30 mouse cellular contexts compared by ENCODE assay signal in the genomic region with DNA sequence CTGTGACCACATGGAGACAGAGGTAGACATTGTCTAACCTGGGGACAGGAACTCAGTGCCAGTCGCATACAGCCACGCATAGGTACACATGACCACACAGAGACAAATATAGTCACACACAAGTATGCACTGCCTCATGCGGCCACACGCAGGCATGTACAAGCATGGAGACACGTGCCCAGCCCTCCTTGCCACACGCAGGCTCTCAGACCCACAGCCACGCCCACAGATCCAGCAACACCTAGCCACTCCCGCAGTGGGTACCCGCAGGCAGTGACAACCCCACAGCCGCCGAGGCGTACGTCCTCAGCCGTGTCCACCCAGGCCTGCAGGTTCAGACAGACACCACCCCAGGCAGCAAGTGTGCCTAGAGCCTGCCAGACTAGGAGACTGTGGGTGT. TPM values are rescaled to one million over a fixed set of nuclear protein-coding genes. Genes with fewer than 3 reads are reported as not detected.
DNase-seq lines count a peak whose midpoint lies in the region; ATAC-seq lines count a peak whose summit lies in the region.
"Had no signal": no experiment of that assay in that cellular context is flagged by ENCODE, and none has a peak within 500 bp of the region (broad histone marks: within the 10 kb centered on the region; RNA-seq: fewer than 3 reads in every experiment).

No protein-coding gene starts in this region.

- no peak overlapping the region for H3K4me2 ChIP-seq in embryonic facial prominence, embryonic 14.5 days (ENCODE audit: low read depth, low read length)
- no peak overlapping the region for H3K4me2 ChIP-seq in lung, embryonic 16.5 days (ENCODE audit: low read depth, low read length)
- no peak overlapping the region for H3K4me2 ChIP-seq in stomach, embryonic 16.5 days (ENCODE audit: low read depth, low read length)
- H3K4me2 ChIP-seq: forebrain, embryonic 13.5 days; heart, embryonic 15.5 days; midbrain, embryonic 15.5 days had no signal

- no peak overlapping the region for H3K9ac ChIP-seq in embryonic facial prominence, embryonic 14.5 days (ENCODE audit: low read depth, low read length)
- H3K9ac ChIP-seq in lung, embryonic 16.5 days (ENCODE audit: low read length), result no peak overlapping the region
- no peak overlapping the region for H3K9ac ChIP-seq in stomach, embryonic 16.5 days (ENCODE audit: low read length)
- H3K9ac ChIP-seq: forebrain, embryonic 13.5 days; heart, embryonic 15.5 days; liver, embryonic 14.5 days; midbrain, embryonic 15.5 days had no signal

- no peaks in the 10 kb centered on the region for H3K4me1 ChIP-seq in embryonic facial prominence, embryonic 14.5 days (ENCODE audit: control insufficient read depth, insufficient read depth, low read length)
- H3K4me1 ChIP-seq in embryonic facial prominence, embryonic 10.5 days, result no peaks in the 10 kb centered on the region
- H3K4me1 ChIP-seq in lung, embryonic 16.5 days (replicated peaks; ENCODE audit: control insufficient read depth, insufficient read depth, low read length), result no peaks in the 10 kb centered on the region
- H3K4me1 ChIP-seq in stomach, embryonic 16.5 days (ENCODE audit: control insufficient read depth, insufficient read depth, low read length), result peaks cover 3% of the 10 kb centered on the region; the same call in 1 of the 2 replicates
- H3K4me1 ChIP-seq: forebrain, embryonic 13.5 days; heart, embryonic 10.5 days; heart, embryonic 15.5 days; midbrain, embryonic 10.5 days; midbrain, embryonic 15.5 days had no signal

- no peaks in the 10 kb centered on the region for H3K9me3 ChIP-seq in embryonic facial prominence, embryonic 14.5 days (ENCODE audit: control insufficient read depth, low read length)
- no peaks in the 10 kb centered on the region for H3K9me3 ChIP-seq in embryonic facial prominence, embryonic 10.5 days
- H3K9me3 ChIP-seq in lung, embryonic 16.5 days (ENCODE audit: control insufficient read depth, low read length), result no peaks in the 10 kb centered on the region
- no peaks in the 10 kb centered on the region for H3K9me3 ChIP-seq in stomach, embryonic 16.5 days (replicated peaks; ENCODE audit: control insufficient read depth, low read length)
- H3K9me3 ChIP-seq: forebrain, embryonic 13.5 days; heart, embryonic 10.5 days; heart, embryonic 15.5 days; midbrain, embryonic 10.5 days; midbrain, embryonic 15.5 days had no signal

- no peak overlapping the region for H3K27ac ChIP-seq in embryonic facial prominence, embryonic 14.5 days (replicated peaks; ENCODE audit: low read depth, low read length)
- H3K27ac ChIP-seq in embryonic facial prominence, embryonic 10.5 days (replicated peaks), result no peak overlapping the region
- H3K27ac ChIP-seq in lung, embryonic 16.5 days (ENCODE audit: low read length), result no peak overlapping the region
- no peak overlapping the region for H3K27ac ChIP-seq in stomach, embryonic 16.5 days (ENCODE audit: low read length)
- H3K27ac ChIP-seq: forebrain, embryonic 13.5 days; heart, embryonic 10.5 days; heart, embryonic 15.5 days; liver, embryonic 14.5 days; midbrain, embryonic 10.5 days; midbrain, embryonic 15.5 days had no signal

- ATAC-seq in embryonic facial prominence, embryonic 14.5 days (ENCODE audit: low read depth), result no peak
- ATAC-seq in lung, embryonic 16.5 days (ENCODE audit: low read depth), result peak; percentile 44
- peak; percentile 51; the same call in 1 of the 2 replicates for ATAC-seq in stomach, embryonic 16.5 days (ENCODE audit: insufficient read depth, low FRiP score)
- ATAC-seq: forebrain, embryonic 13.5 days; hindbrain, embryonic 16.5 days; midbrain, embryonic 15.5 days; Patski had no signal

- WGBS in embryonic facial prominence, embryonic 14.5 days, result 85% methylated on average over 14 of the region's 14 CpGs
- 90% methylated on average over 14 of the region's 14 CpGs for WGBS in embryonic facial prominence, embryonic 10.5 days
- WGBS in lung, embryonic 16.5 days, result 71% methylated on average over 14 of the region's 14 CpGs
- WGBS in stomach, embryonic 16.5 days, result 70% methylated on average over 14 of the region's 14 CpGs

- no peaks in the 10 kb centered on the region for H3K27me3 ChIP-seq in embryonic facial prominence, embryonic 14.5 days (replicated peaks; ENCODE audit: control insufficient read depth, insufficient read depth, low read length)
- 0 out of 2 replicates have a peak, but pooled peaks cover 5% of the 10 kb centered on the region for H3K27me3 ChIP-seq in embryonic facial prominence, embryonic 10.5 days (replicated peaks; ENCODE audit: low read depth, poor library complexity, severe bottlenecking)
- H3K27me3 ChIP-seq in lung, embryonic 16.5 days (ENCODE audit: control insufficient read depth, insufficient read depth, low read depth, low read length), result no peaks in the 10 kb centered on the region
- H3K27me3 ChIP-seq in stomach, embryonic 16.5 days (ENCODE audit: control insufficient read depth, insufficient read depth, low read length), result no peaks in the 10 kb centered on the region
- H3K27me3 ChIP-seq: forebrain, embryonic 13.5 days; heart, embryonic 15.5 days; midbrain, embryonic 15.5 days; Patski had no signal

- DNase-seq in embryonic facial prominence, embryonic 14.5 days (ENCODE audit: low spot score), result peak; percentile 12
- no peak for DNase-seq in embryonic facial prominence, embryonic 10.5 days (ENCODE audit: low spot score)
- no peak for DNase-seq in lung, postnatal 36 days
- peak; percentile 9 for DNase-seq in A20 (ENCODE audit: low read depth, low spot score)
- DNase-seq in adrenal gland, postnatal 25 days, result no peak
- DNase-seq in spleen, postnatal 10 days (ENCODE audit: low spot score in 2 of 2), result no peak
- DNase-seq: adrenal gland, postnatal 36 days; cerebellum, adult 18-20 months; cerebellum, postnatal 10 days; gastrocnemius, postnatal 10 days; kidney, adult 8-10 months; left cerebral cortex, postnatal 4 days; liver; lung, adult 2 months; lung, postnatal 4 days; right cerebral cortex, postnatal 25 days; spleen, adult 18-20 months had no signal

- no peaks in the 10 kb centered on the region for H3K36me3 ChIP-seq in embryonic facial prominence, embryonic 14.5 days (ENCODE audit: control insufficient read depth, insufficient read depth, low read length)
- H3K36me3 ChIP-seq in embryonic facial prominence, embryonic 10.5 days (replicated peaks), result no peaks in the 10 kb centered on the region
- no peaks in the 10 kb centered on the region for H3K36me3 ChIP-seq in lung, embryonic 16.5 days (ENCODE audit: control insufficient read depth, insufficient read depth, low read length)
- no peaks in the 10 kb centered on the region for H3K36me3 ChIP-seq in stomach, embryonic 16.5 days (ENCODE audit: control insufficient read depth, insufficient read depth, low read length)
- H3K36me3 ChIP-seq: heart, embryonic 10.5 days; heart, embryonic 15.5 days; midbrain, embryonic 10.5 days; midbrain, embryonic 15.5 days had no signal

- H3K4me3 ChIP-seq in embryonic facial prominence, embryonic 14.5 days (ENCODE audit: low read depth, low read length), result no peak overlapping the region
- H3K4me3 ChIP-seq in embryonic facial prominence, embryonic 10.5 days, result no peak overlapping the region
- H3K4me3 ChIP-seq in lung, embryonic 16.5 days (ENCODE audit: low read length), result no peak overlapping the region
- no peak overlapping the region for H3K4me3 ChIP-seq in stomach, embryonic 16.5 days (replicated peaks; ENCODE audit: low read length)
- H3K4me3 ChIP-seq: forebrain, embryonic 13.5 days; heart, embryonic 10.5 days; heart, embryonic 15.5 days; midbrain, embryonic 10.5 days; midbrain, embryonic 15.5 days had no signal

RNA-seq across cellular contexts. Expression of gene Th, which starts 4.8 kb away (rescaled TPM):
- 7.3 and 8.5 TPM in 2 replicates for polyA plus RNA-seq in embryonic facial prominence, embryonic 14.5 days (2014; fragmentation: Nextera tagmentation; extraction: Ambion mirVana)
- polyA plus RNA-seq in embryonic facial prominence, embryonic 10.5 days (2016; fragmentation: Nextera tagmentation; extraction: Ambion mirVana), result 5.6 and 6.9 TPM in 2 replicates
- 1.1 and 1.9 TPM in 2 replicates for polyA plus RNA-seq in lung, embryonic 16.5 days (2015; fragmentation: Nextera tagmentation; extraction: Ambion mirVana)
- 3.0 and 4.0 TPM in 2 replicates for polyA plus RNA-seq in stomach, embryonic 16.5 days (2015; fragmentation: Nextera tagmentation; extraction: Ambion mirVana)
- total RNA-seq in adrenal gland, postnatal 25 days (2021), result 517 and 537 TPM in 2 replicates
- total RNA-seq: heart, postnatal 25 days; MEL; neutrophil, adult 5-6 weeks had no signal
- polyA plus RNA-seq: Patski had no signal

RNA-seq across cellular contexts. Expression of gene Ascl2, which starts 33.4 kb away (rescaled TPM):
- polyA plus RNA-seq in embryonic facial prominence, embryonic 14.5 days (2014; fragmentation: Nextera tagmentation; extraction: Ambion mirVana), result 0.89 and 1.00 TPM in 2 replicates
- polyA plus RNA-seq in embryonic facial prominence, embryonic 10.5 days (2016; fragmentation: Nextera tagmentation; extraction: Ambion mirVana), result 0.25 and 0.52 TPM in 2 replicates
- 3.2 and 3.4 TPM in 2 replicates for polyA plus RNA-seq in lung, embryonic 16.5 days (2015; fragmentation: Nextera tagmentation; extraction: Ambion mirVana)
- polyA plus RNA-seq in stomach, embryonic 16.5 days (2015; fragmentation: Nextera tagmentation; extraction: Ambion mirVana), result 6.2 and 6.7 TPM in 2 replicates
- 0.33 and 0.95 TPM in 2 replicates for total RNA-seq in adrenal gland, postnatal 25 days (2021)
- total RNA-seq: gastrocnemius, postnatal 10 days; heart, postnatal 25 days; MEL had no signal

Comparison
In these comparisons a context has a peak if more than half of its experiments do, and no peak if none do; other contexts are left out.
1. DNase-seq: peak in embryonic facial prominence, embryonic 14.5 days (single experiment) and A20 (single experiment); none in embryonic facial prominence, embryonic 10.5 days (single experiment), lung, postnatal 36 days (single experiment), adrenal gland, postnatal 25 days (single experiment) and spleen, postnatal 10 days (0 of 2).